Mouse (Mus musculus) megakaryocyte progenitor cell, adult 5-6 weeks (primary cell): ENCODE results near the gene Mymx. TPM values are rescaled to one million over a fixed set of nuclear protein-coding genes. Genes with fewer than 3 reads are reported as not detected.

Experiments used
- ATAC-seq: replicated peaks from 2 replicates; pipeline ENCODE4 v1.8.0; 2016; ENCODE audit warnings: mild to moderate bottlenecking, moderate TSS enrichment, inconsistent platforms; ENCODE audit not compliant: poor library complexity
- total RNA-seq, 2 experiments: library from RNA; stranded (forward) in 1 of 2; stranded (reverse) in 1 of 2; fragments of 157-497, 149-512 nt in 1 of 2; fragments of 200-1000 nt in 1 of 2; gene quantifications; 2 replicates each; pipeline versions ENCODE4 v1.2.3 to v1.2.4; 2015 to 2017

Mymx gene
- total RNA-seq, 2 experiments from 2014 or later, result not detected

DNA sequence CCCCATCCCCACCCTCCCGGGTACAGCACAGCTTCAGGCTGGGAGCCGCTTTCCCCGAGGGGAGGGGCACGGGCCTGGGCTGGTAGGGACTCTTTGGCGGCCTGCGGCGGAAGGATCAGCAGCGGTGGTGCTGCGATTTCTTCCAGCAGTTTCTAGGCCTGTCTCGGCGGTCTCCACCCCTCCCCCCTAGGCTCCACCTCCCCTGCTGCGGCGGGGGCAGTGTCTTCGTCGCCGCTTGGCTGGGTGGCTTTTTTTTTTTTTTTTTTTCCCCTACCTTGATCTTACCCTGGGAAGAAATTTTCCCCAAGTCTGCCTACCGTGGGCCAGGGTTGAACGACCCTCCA, 28.1 kb downstream of the Mymx start:
- ATAC-seq, result peak; percentile 59

DNA sequence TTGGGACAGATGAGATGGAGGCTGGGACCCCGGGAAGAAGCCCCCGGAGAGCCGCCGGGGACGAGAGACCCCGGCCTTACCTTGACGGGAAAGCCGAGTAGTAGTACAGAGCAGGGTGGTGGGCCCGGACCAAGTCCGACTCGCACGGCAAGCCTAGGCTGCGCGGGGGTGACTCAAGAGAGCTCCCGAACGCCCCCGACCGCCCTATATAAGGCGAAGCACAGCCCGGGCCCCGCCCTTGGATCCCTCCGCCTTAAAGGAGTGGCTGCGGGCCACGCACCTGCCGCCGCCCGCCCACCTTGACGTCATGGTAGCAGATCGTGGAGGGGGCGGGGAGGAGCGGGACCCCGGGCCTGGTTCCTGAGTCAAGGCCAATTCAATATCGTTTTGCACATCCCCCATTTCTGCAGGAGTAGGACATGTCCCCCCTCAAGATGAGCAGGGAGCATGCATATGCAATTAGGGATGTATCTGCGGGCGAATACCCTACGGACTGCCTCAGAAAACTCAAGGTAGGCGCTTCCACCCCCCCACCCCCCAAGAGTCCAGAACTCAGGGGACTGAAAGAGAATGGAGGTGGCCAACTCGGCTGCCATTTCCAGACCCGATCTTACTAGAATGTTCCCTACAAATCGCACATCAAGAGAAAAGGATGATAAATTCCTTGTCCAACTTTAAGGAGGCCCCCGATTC, 28.7 kb downstream of the Mymx start, which contains the start of gene Hsp90ab1:
Gene Hsp90ab1, minus strand, starts transcription at position 185 of the 693 bp plus-strand sequence.
- ATAC-seq, result peak; percentile 65

DNA sequence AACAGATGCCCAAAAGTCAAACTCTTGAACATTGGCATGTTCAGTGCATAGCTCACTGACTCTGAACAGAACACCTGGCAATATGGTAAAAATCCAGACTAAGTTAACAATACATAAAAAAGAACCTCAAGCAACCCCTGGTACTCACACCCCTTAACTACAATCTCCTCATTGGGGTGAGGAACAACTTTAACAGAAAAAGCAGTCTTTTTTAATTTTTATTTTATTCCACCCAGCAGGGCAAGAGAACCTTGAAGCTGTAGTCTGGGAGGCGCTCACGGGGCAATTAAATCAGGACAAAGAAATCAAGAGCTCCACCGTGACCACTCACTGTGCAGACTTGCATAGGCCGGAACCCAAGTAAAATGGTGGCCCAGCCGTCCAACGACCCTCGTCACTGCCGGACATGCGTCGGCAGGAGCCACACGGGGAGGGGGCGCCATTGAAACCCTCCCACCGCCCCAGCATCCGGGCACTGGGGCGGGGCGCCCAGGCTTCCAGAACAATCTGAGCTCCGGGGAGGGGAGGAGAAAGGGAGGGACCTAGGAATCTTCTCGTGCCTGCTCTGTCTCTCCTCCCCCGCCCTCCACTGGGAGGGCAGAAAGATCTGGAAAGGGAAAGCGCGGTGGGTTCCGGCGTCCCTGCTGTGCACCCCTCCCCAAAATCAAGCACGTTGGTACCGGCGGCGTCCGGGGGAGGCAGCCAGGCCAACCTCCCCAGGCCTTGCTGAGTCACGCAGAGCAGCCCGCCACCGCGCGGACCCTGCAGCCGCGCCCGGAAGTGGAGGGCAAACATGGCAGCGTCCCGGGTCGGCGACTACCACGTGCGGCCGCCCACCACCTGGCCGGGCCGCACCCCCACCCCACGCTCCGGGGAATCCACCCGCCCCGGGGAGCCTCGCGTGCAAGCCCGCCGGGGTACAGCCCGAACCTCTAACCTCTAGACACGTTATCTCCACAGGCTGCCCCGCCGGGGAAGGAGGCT, 29.5 kb downstream of the Mymx start:
- peak; percentile 38 for ATAC-seq

DNA sequence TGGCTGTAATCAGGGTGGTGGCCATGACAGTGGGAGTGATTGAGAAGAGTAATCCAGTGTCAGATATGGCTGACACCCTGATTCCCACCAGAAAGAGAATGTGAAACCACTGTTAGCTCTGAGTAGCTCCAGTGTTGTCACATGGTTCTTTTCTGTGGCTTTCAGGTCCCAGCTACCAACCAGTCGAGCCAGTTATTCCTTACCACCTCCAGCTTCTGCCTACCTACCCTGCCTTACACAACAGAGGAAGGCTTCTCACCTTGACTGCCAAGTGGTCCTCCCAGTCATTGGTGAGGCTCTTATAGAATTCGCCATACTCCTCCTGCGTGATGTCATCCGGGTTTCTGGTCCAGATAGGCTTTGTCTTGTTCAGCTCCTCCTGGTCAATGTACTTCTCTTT, 31.9 kb downstream of the Mymx start:
- ATAC-seq, result no peak

DNA sequence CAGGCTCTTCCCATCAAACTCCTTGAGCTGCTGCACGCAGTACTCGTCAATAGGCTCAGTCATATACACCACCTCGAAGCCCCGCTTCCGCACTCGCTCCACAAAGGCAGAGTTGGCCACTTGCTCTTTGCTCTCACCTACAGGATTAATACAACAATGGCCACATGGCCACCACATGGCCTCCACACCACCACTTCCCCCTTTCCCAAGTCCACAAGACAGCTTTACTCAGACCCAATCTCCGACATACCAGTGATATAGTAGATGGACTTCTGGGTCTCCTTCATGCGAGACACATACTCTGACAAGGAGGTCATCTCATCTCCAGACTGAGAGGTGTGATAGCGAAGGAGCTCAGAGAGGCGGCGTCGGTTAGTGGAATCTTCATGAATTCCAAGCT, 32.9 kb downstream of the Mymx start:
- ATAC-seq, result no peak

DNA sequence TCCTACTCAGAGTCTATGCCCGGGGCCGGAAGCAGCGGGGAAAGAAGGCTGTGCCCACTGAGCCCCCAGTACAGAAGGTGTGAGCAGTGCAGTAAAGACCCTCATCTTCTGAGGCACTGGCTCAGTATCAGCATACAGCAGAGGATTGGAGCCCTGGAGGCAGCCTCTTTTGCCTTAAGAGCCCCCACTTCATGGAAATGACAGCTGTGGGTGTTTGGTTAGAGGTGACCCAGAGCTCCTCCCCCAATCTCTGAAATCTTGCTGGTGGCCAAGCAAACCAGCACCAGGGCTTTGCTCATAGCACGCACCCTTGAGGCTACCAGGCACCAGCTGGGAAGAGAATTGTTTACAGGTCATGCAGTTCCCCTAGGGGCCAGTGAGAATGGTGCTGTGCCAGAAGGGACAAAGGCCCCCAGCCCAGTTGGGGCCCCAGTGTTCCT, 34.7 kb downstream of the Mymx start:
- ATAC-seq, result peak; percentile 11; the same call in 1 of the 2 replicates

DNA sequence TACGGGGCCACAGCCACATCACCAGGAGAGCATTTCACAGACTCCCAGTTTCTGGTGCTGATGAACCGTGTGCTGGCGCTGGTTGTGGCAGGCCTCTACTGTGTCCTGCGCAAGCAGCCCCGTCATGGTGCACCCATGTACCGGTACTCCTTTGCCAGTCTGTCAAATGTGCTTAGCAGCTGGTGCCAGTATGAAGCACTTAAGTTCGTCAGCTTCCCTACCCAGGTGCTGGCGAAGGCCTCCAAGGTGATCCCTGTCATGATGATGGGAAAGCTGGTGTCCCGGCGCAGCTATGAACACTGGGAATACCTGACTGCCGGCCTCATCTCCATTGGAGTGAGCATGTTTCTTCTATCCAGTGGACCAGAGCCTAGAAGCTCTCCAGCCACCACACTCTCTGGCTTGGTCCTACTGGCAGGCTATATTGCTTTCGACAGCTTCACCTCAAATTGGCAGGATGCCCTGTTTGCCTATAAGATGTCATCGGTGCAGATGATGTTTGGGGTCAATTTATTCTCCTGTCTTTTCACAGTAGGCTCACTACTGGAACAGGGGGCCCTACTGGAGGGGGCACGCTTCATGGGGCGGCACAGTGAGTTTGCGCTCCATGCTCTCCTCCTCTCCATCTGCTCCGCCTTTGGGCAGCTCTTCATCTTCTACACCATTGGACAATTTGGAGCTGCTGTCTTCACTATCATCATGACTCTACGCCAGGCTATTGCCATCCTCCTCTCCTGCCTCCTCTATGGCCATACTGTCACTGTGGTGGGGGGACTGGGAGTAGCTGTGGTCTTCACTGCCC, 35.3 kb downstream of the Mymx start:
- ATAC-seq, result peak; percentile 5; the same call in 1 of the 2 replicates

DNA sequence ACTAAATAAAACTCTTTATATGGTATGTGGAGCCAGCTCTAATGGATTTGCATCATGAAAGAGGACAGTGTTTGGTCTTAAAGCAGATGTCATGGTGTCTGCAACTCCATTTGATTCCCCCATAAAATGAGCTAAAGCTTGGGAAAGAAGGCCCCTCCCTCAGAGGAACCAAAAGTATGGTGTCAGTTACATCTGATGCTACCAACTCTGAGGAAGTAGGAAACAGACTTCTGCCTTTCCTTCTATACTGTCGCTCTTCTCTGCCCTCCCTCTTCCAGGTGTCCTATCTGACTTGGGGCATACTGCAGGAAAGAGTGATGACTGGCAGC, 35.9 kb downstream of the Mymx start:
- ATAC-seq, result no peak

DNA sequence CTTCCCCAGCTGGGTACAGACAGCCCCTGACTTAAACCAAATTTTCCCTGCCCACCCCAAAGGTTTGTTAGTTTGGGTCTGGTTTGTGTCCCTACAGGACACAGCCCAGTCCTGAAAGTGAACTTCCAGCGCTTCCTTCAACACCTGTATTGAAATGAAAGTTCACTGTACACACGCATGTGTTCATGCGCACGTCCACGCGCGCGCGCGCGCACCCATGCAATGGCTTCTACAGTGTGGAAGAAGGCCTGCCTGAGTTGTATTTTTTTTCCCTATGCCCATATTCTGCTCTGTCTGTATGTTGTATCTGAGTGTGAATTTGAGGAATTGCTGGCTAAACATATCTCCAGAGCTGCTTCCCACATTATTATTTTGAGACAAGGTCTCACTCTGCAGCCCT, 36.8 kb downstream of the Mymx start:
- ATAC-seq, result no peak

DNA sequence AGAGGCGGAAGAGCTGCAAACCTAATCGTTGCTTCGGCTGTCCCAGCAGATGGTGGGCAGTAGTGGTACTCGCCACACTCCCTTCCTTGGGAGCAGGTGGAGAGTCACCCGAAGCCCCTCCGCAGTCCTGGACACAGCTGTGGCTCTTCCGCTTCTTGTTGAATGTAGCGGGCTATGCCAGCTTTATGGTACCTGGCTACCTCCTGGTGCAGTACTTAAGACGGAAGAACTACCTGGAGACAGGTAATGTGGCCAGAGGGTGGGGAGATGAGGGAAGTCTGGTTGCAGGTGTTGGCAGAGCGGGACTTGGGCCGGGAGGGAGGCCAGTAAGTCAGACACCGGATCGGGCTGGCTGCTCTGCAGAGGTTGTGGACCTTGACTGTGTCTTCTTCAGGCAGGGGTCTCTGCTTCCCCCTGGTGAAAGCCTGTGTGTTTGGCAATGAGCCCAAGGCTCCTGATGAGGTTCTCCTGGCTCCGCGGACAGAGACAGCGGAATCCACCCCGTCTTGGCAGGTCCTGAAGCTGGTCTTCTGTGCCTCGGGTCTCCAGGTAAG, 37.3 kb downstream of the Mymx start:
- ATAC-seq, result no peak; the same call in 1 of the 2 replicates

DNA sequence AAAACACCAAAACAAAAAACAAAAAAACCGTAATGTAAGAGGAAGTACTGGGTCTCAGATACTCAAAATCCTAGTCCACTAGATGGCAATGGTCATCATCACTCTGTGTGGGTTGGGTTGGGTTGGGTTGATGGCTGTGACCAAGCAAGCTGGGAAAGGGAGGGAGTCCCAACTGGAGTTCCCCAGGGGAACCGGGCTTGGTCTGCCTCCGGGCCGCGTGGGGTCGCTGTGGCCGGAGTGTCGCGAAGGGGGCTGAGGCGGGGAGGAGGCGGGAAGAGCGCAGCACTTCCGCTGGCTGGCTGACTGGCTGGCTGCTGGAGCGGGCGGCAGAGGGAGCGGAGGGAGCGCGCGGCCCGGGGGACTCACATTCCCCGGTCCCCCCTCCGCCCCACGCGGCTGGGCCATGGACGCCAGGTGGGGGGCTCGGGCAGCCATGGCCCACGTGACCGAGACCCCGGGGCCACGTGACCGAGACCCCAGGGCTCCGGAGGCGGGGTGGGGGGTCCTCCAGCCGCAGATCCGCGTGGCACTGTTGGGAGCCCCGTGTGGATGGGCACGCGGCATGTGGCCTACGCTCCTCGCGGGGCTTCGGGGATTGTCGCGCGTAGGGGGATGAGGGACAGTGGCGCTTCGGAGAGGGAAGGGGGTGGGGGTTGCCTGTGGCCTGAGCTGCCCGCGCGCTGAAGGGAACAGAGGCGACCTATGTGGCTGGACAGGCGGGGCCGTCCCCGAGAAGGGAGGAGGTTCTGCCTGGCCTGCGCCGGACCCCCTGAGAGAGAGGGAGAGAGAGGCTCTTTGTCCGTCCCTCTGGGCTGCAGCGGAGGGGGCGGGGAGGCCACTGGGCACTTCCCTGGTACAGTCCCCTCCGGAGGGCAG, 38.0 kb downstream of the Mymx start, which contains the start of gene Slc35b2:
Gene Slc35b2, plus strand, starts transcription at position 220 of the 876 bp plus-strand sequence.
- peak; percentile 83 for ATAC-seq

DNA sequence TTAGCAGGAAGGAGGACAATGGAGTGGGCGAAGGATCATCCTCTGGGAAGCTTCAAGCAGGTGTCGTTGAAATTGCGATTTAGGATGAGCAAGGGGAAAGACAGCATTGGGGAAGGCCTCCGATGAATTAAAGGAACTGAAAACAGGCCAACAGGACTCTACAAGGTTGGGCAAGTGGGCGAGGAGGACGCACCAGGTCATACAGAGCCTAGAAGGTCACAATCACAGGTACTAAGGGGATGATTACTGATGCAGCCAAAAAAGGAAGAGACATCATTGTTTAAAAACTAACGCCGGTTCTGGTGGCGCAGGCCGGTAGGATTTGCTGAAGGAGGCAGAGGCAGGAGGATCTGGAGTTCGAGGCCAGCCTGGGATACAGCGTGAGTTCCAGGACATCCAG, 38.7 kb downstream of the Mymx start:
- no peak for ATAC-seq

DNA sequence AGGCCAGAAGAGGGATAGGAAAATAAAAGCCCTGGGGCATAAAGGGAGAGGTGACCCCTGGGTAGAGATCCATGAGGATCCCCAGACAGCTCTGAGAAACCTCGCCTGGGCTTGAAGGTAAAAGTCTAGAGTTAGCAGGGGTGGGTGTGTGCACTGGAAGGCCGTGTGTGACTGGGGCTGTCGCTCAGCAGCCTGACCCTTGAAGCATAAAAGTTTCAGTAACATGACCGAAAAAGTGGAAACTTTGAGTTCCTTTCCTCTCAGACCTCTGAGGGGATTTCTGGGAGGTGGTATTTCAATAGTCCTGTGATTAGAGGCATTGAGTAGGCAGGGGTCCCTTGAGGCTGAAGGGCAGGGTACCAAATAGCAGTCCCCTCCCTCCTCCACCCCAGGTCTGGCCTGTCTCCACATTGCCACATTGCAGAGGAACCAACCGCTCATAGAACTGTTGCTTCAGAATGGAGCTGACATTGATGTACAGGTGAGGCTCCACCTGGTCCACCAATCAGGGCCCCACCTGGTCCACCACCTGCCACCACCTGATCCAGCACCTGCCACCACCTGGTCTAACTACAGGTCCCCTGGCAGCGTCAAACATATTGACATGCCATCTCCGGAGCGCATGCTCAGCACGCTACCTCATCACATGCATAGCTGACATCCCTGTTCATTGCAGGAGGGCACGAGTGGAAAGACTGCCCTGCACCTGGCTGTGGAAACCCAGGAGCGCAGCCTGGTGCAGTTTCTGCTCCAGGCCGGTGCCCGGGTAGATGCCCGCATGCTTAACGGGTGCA, 42.0 kb downstream of the Mymx start:
- ATAC-seq, result no peak

DNA sequence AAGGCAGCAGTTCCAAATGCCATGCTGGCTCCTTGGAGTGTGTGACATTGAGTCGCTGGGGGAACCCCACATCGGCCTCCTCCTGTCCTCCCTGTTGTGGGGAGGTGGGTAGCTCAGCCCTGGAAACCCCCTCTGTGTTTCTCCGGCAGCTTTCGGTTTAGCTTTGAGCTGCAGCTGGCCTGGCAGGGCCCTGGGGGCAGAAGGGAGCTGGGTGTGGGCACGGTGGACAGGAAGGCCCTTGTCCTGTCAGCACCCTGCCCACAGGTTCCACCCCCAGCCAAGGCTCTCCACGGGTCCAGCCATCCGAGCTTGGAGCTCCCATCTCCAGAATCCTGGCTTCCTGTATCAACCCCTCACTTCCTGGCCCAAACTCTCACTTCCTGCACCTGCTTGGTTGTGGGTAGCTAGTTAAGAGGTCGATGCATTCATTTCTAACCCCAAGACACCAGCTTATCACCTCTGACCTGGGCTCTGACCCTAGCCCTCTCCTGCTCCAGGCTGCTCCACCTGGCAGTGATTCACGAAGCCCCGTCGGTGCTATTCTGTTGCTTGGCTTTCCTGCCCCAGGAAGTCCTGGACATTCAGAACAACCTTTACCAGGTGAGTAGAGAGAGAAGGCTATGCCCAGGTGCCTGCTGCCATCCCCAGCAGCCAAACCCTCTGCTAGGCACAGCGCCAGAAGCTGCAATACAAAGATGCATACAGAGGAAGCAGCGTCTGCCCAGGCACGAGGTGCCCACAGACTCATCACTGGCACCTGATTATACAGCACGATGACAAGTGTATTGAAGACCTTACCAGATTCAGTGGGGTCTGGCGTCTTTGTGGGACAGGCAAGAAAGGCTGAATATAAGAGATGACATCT, 43.7 kb downstream of the Mymx start:
- ATAC-seq, result no peak

DNA sequence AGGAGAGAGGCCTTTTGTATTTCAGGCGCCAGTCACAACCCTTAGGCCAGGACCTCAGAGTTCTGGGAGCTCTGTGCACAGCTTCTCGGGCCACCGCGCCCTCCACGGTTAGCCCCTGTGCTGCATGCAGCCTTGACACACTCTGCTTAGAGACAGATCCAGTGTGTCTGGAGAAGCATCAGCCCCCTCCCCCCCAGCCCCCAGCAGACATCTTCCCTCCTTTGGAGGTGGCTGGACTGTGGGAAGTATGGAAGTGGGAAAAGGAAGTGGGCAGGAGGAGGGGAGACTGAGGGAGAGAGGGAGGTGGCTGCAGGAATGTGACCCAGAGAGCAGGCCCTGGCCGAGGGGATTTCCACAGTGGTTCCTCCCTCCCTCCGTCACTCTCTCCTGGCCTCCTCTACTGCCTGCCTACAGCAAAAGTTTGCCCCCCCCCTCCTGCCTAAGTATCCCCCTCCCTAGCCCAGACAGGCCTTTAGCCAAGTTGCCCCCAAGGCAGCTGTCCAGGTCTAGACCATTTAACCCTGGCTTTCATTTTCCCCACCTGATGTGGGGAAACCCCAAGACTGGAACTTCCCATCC, 44.6 kb downstream of the Mymx start:
- ATAC-seq, result no peak

DNA sequence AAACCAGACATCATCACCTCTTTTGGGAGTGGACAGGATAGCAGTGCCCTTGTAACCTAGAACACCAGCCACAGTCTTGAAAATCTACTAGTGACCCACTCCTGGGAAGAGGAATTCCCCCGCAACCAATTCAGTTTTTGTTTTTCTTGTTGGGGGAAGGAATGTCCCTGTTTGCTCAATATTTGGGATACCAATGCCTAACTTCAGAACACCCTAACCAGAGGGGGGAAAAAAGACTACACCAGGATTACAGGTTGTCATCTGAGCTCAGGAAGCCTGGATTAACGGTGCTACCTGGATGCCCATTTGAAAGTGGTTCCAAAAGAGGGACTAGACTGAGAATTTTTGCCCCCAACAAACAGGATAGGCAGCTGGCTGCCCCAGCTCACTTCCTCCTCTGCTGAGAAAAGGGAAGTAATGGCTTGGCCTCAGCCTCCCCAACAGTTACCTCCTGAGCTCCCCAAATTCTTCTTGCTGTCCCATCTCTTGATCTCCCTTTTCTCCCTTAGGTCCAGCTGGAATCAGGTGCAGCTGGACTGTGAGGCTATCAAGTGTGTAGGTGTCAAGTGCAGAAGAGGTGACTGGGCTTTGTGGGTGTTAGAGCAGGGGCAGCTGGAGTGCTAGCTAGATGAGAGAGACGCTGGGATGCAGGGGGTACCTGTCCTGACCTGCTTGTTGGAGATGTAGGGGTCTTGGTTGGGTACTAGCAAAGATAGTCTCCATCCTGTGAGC, 45.2 kb downstream of the Mymx start:
- ATAC-seq, result peak; percentile 25; the same call in 1 of the 2 replicates

DNA sequence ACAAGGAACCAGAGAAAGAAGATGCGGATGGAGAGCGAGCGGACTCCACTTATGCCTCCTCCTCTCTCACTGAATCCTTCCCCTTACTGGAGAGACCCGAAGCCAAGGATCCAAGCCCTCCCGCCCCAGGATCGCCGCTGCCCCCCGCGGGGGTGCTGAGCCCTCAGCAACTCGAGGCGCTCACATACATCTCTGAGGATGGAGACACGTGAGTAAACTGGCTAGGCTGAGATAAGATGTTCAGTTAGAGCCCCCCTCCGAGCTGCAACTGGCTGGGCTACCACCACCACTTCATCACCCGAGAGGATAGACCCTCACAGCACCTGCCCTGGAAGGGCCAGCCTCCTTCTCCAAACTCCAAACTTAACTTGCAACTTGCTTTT, 45.8 kb downstream of the Mymx start:
- ATAC-seq, result no peak
